Mouse (Mus musculus): ENCODE results near the gene Ufc1. TPM values are rescaled to one million over a fixed set of nuclear protein-coding genes. Genes with fewer than 3 reads are reported as not detected.

Ufc1 gene
- total RNA-seq, 2 experiments from 2014 or later, result 104 to 112 TPM

DNA sequence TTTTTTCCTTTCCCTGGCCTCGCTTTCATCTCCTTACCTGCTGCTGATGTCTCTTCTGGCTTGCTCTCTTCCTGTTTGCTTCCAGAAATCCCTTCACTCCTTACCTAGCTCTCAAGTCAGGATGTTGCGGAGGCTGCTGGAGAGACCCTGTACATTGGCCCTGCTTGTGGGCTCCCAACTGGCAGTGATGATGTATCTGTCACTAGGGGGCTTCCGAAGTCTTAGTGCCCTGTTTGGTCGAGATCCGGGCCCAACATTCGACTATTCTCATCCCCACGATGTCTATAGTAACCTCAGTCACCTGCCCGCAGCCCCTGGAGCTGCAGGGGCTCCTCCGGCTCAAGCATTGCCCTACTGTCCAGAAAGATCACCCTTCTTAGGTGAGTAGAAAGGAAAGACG lies 23.2 kb downstream of the Ufc1 start:
- DNase-seq (ENCODE audit: low spot score in 2 of 2), result no peak

DNA sequence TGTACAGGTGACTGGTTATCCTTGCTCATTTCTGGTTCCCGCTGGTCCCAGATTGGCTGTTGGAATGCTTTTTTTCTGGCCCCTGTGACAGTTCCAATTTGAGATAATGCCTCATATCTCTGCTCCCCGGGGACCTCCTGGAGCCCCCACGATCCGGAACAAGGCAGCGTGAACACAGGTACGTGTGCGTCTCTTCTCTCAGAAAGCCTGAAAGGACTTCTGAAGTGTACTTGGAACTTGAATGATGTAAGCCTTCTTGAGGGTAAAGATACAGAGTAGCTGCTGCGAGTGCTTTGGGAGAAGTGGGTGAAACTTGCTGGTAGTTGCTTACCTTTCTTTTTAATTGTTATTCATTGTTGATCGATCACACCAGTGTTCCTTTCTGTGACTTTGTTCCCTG lies 23.6 kb downstream of the Ufc1 start:
- no peak for DNase-seq (ENCODE audit: low spot score in 2 of 2)

GRCm38 (mm10) chr1:171270573-171270900 lies 24.3 kb downstream of the Ufc1 start:
- DNase-seq (ENCODE audit: low spot score in 2 of 2), result no peak

DNA sequence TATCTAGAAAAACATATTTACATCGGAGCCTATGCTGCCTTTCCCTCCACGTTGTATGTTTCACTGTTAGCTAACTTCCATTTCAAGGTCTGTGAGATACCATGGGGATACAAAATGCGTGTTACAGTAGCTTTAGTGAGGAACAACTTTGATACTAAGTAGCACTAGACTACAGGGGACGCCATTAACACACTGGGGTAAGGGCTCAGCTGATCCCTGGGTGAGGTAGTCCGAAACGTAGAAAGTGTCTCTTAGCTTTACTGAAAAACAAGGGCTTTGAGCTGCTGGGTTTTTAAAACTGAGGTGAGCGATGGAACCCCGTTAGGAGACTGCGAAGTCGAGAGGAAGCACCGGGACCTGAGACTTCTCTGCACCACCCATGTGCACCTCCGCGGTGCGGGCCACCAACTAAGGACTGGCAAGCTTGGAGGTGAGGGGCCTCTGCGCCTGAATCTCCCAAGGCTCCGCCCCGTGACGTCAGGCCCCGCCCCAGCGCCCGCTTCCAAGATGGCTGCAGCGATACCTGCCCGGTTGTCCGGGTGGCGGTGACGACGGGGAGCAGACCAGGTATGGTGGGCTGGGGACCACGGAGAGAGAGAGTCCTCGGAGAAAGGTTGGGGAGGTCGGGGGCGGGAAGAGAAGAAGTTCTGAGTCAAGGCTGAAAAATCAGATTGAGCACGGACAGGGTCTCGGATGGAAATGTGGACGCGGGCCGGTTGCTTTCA lies 24.8 kb downstream of the Ufc1 start, which contains the start of gene B4galt3:
Gene B4galt3, plus strand, starts transcription at position 481 of the 725 bp plus-strand sequence.
- DNase-seq (ENCODE audit: low spot score in 2 of 2), result peak; percentile 96 to 98

GRCm38 (mm10) chr1:171268341-171268740 lies 26.5 kb downstream of the Ufc1 start:
- no peak for DNase-seq (ENCODE audit: low spot score in 2 of 2)

- no peak for DNase-seq (ENCODE audit: low spot score in 2 of 2)
Observed at GRCm38 (mm10) chr1:171265971-171266744, 28.7 kb downstream of the Ufc1 start.

- no peak for DNase-seq (ENCODE audit: low spot score in 2 of 2)
Observed at GRCm38 (mm10) chr1:171263666-171264461, 31.0 kb downstream of the Ufc1 start.

DNA sequence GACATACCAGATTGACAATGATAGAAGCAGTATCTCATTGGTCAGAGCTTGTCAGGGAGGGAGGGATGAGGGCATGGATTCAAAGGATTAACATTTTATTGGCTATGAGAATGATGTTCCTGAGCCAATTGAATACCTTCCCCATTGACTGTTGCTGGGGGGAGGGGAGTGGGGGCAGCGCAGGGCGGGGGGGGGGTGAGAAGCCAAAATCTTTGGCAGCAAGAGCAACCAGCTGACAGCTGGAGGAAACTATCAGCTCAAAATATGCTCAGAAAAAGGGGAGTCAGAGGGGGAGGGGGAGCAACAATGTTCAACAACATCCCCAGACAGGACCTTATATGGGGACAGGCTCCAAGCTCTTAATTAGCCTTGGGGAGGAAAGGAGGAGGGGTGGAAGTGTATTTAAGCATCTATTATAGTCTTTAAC lies 31.6 kb downstream of the Ufc1 start:
- no peak for DNase-seq (ENCODE audit: low spot score in 2 of 2)

DNA sequence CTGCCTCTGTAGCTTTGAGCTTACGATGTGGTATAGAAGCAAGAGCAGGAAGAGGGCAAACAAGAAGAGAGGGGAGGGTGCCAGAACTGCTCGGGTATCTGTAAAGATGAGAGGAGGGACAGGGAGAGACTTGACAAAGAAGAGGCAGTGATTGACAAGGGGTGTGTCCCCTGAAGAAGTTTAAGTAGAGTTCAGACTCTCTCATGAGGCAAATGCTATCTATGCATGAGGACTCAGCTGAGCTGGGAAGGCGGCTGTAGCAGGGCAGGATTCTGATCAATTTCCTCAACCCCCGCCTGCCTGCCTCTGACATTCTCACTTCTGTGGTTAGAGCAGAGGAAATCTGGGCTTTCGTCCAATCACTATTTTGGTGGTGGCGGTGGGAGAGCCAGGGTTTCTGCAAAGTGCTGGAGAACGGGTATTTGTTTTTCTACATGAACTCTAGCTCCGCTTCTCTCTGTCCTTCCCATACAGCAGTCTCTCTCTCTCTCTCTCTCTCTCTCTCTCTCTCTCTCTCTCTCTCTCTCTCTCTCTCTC lies 32.2 kb downstream of the Ufc1 start:
- DNase-seq (ENCODE audit: low spot score in 2 of 2), result peak; percentile 74 to 86

DNA sequence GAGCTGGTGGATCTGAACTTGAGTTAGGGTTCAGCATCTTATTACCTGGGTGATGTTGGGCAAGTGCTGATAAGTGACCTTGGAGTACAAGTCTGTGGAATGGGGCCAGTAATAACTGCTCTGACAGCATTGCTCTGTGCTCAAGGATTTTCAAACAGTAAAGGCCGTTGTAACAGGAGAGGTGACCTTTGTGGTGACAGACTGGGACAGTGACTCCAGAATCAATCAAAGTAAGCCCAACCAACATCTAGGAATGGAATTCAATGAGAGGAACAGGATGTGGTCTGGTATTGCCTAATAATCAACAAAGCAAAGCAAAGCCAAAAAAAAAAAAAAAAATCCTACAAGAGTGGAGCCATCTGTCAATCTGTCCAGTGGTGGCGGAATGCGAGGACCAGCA lies 34.5 kb downstream of the Ufc1 start:
- no peak for DNase-seq (ENCODE audit: low spot score in 2 of 2)

- DNase-seq (ENCODE audit: low spot score in 2 of 2), result no peak
Observed at GRCm38 (mm10) chr1:171258921-171259320, 35.9 kb downstream of the Ufc1 start.

DNA sequence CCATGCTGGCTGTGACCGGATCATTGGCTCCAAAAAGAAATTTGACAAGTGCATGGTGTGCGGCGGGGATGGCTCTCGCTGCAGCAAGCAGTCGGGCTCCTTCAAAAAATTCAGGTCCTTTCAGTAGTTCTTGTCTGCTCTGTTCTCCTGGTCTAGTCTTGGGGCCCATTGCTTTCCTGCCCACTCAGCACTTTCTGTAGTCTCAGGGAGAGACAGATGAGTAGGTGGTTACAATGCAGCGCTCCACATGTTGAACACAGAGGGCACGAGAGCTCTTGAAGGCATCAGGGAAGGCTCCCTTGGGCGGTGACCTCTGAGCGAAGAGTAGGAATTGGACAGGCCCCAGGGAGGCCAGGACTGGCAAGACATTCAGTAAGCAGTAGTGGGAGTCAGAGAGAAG lies 37.0 kb downstream of the Ufc1 start:
- no peak for DNase-seq (ENCODE audit: low spot score in 2 of 2)

DNA sequence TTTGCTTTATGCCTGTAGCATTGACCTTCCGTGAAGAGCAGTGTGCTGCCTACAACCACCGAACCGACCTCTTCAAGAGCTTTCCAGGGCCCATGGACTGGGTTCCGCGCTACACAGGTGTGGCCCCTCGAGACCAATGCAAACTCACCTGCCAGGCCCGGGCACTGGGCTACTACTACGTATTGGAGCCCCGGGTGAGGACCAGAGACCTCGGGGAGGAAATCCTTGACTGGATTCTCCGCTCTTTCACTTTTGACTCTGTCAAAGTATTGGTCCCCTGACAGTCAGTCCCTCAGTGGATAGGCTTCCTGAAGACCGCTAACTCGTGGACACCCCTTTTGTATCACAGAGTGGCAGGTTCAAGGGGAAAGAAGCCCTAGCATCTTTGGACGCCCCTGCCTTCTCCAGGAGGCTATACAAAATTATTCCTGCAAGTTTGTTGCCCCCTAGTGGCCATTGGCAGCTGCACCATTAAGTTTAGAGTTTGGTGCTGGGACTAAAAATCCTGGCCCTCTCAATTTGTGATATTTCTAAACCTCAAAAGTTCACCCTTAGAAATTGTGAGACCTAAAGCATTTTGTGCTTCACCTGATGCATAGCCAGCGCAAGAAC lies 37.8 kb downstream of the Ufc1 start:
- peak; percentile 54 to 67 for DNase-seq (ENCODE audit: low spot score in 2 of 2)

GRCm38 (mm10) chr1:171256095-171256818 lies 38.6 kb downstream of the Ufc1 start:
- DNase-seq (ENCODE audit: low spot score in 2 of 2), result no peak

DNA sequence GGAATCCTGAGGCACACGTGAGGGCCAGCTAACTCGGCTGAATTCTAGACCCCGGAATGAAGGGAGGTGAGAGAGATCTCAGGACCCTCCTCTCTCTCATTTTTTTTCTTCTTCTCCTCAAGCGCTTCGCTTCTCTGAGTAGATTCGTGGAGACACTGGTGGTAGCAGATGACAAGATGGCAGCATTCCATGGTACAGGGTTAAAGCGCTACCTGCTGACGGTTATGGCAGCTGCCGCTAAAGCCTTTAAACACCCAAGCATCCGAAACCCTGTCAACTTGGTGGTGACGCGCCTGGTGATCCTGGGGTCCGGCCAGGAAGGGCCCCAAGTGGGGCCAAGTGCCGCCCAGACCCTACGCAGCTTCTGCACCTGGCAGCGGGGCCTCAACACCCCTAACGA lies 42.4 kb downstream of the Ufc1 start:
- DNase-seq (ENCODE audit: low spot score in 2 of 2), result no peak

- no peak for DNase-seq (ENCODE audit: low spot score in 2 of 2)
Observed at GRCm38 (mm10) chr1:171251594-171252324, 43.1 kb downstream of the Ufc1 start.

- no peak for DNase-seq (ENCODE audit: low spot score in 2 of 2)
Observed at GRCm38 (mm10) chr1:171250680-171251593, 43.9 kb downstream of the Ufc1 start, which contains the start of gene Ndufs2. Ndufs2 (minus strand) TSS chr1:171251388.

DNA sequence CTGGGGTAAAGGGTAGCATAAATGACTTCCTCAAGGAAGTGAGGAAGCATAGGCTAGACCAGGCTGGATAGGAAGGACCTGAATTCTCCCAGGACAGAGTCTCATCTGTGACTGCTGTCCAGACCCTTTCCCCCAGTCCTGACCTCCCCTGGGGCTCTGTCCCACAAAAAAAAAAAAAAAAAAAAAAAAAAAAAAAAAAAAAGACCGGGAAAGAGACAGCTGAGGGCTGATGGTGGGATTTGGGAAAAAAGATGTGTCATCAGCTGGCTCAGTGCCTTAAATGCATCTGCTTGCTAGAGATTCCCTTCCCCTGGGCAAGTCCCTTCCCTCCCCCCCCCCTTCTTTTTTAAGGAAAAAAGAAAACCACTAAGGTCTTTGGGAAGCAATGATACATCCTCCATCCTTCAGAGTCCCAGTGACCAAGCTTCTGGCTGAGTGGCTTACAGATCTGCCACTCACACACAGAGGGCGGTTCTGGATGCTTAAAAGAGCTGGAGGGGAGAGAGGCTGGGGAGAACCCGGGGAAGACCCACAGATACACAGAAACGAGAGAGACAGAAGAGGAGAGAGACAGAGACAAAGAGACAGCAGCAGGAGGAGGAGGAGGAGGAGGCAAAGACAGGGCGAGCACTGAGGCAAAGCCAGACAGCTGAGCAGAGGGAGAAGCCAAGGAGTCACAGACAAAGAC lies 44.8 kb downstream of the Ufc1 start, which contains the start of gene Adamts4:
Gene Adamts4, plus strand, starts transcription at position 509 of the 688 bp plus-strand sequence.
- DNase-seq (ENCODE audit: low spot score in 2 of 2), result peak in 1 of 2 experiments; percentile 51
